Mouse (Mus musculus) heart, postnatal 4 days (tissue): Measurements from ENCODE around the gene Coro1c. TPM values are rescaled to one million over a fixed set of nuclear protein-coding genes. Genes with fewer than 3 reads are reported as not detected.

Experiments used
- DNase-seq: peaks from one replicate; pipeline ENCODE4 v3.0.0; 2021
- total RNA-seq, 2 experiments: library from RNA; stranded (reverse); gene quantifications; 2 replicates each; pipeline ENCODE4 v1.2.3; 2021

Coro1c gene
- total RNA-seq, 2 experiments from 2014 or later: 92.4 to 108 TPM

- DNase-seq: no peak
Observed at GRCm38 (mm10) chr5:113883384-113883771, 25.2 kb downstream of the Coro1c start.

- DNase-seq: peak; percentile 61
Observed at GRCm38 (mm10) chr5:113882566-113883383, 25.8 kb downstream of the Coro1c start.

GRCm38 (mm10) chr5:113881136-113881535, 27.4 kb downstream of the Coro1c start:
- DNase-seq: no peak

- no peak for DNase-seq
Observed at GRCm38 (mm10) chr5:113878943-113879617, 29.5 kb downstream of the Coro1c start.

DNA sequence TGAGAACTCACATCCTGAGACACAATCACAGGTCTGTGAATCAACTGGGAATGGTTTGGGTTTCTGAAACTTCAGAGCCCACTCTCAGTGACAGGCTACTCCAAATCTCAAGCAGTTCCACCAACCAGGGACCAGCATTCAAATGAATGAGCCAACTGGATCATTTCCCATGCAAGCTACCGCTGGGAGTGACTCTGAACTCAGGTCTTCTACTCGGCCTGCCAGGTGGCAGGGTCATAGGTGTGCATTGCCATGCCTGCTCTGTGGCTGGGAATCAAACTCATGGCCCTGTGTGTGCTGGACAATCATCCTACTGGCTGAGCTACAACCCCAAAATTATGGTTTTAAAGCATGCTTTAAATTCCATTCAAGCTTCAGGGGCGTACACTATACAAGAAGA, 31.0 kb downstream of the Coro1c start:
- DNase-seq: no peak

DNA sequence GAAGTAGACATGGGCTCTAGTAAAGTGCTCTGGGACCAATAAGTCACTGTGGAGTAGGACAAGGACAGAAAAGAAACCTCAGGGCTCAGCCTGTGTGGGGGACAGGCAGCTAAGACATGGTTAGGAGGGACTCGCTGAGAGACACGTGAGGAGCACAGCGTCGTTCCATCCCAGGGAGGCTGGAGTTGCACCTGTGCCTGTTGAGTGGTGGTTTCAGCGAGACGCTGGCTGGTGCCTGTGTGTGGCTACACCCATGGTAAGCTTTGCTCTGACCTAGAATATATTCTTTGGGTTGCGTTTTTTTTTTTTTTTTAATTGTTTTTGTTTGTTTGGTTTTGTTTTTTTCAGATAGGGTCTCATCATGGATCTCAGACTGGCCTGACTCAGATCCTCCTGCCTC, 32.4 kb downstream of the Coro1c start:
- DNase-seq: no peak

DNA sequence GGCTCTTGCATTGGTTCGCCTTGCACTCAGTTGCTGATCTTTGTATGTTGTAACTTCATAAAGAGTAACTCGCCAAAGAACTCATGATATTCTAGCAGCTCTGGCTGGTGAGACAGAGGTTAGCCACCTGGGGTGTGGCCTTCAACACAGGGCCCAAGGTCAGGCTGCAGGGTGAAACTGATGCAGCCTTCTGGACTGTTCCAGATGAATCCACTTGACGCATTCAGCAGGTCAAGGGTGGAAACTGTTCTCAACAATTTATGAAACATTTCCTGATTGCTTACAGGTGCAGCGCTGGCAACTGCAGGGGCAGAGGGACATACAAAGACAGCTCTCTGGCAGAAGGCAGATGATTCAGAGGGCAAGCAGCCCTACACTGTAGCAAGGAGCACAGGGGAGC, 32.9 kb downstream of the Coro1c start:
- no peak for DNase-seq

DNA sequence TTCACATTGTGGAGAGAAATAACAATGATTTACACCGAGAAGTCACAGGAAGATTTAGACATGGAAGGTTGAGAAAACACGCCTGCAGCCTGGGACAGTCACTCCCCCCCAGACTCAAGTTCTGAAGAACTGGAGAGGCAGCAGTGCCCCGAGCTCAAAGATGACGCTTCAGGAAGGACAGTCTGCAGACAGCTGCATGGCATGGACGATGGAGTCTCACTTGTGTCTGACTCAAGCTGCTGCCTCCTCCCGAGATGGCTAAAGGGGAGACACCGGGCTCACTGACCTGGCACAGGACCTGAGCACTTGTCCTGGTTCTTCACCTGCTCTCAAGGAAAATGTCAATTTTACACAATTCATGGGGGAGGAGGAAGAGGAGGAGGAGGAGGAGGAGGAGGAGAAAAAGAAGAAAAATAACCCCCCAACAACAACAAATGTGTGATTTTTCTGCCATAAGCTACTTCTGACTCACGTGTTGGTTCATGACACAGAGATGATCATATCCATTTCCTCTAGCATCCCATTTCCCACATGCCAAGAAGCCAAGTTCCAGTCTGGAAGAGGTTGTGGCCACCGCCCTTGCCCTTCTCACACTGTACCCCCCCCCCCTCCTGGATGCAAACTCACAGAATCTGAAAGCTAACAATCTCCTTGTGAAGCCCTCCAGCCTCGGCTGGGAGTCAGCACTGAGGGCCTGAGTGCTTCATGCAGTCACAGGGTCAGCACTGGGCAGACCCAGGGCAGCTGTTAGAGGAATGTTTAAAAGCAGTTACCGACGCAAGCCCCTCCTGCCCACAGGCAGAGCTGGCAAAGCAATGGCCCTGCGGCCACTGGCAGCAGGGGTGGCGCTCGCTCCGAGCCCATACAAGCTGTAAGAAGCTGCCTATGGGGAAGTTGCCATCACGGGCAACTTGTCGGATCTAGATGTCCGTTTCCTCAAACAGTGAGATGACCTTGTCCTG, 34.2 kb downstream of the Coro1c start:
- DNase-seq: no peak

DNA sequence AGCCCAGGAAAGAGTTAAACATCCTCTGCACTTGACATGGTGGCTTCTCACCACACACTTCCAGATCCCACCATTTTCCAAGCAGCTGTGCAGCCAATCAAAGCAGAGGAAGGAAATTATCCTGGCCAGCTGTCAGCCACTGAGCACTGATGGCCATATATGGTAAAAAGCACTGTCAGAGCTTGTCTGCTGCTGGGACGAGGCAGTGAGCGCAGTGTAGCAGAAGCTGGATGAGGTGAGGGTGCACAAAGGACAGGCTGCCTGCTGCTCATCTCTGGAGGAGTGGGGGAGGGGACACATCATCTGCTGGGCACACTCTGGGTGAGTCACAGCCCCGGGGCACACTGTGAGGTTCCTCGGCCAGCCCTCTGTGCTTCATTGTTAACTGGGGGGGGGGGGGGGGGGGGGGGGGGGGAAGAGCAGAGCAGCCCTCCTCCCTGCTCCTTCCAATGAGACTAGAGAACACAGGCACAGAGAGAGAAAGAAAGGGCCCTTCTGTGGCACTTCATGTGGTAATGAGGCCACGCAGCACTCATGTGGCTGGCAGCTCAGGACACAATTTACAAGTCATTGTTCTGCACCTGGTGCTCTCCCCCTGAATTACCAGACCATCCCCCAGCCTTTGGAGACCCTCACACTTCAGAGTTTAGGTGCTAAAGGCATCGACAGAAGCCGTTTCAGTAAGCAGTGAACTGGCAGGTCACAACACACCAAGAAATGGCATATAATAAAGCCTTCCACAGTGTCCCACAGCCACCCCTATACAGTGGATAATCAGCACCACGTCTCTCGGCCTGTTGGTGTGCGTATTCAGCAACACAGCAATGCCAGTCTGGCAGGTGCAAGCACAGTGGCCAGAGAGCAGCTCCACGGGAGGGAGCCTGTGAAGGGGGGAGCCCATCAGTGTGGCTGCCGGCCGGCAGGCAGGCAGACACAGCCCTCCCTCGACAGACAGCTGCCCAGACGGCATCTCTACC, 35.3 kb downstream of the Coro1c start:
- peak; percentile 82 for DNase-seq

GRCm38 (mm10) chr5:113871903-113872548, 36.5 kb downstream of the Coro1c start:
- no peak for DNase-seq

- no peak for DNase-seq
Observed at GRCm38 (mm10) chr5:113870393-113871040, 38.0 kb downstream of the Coro1c start.

DNA sequence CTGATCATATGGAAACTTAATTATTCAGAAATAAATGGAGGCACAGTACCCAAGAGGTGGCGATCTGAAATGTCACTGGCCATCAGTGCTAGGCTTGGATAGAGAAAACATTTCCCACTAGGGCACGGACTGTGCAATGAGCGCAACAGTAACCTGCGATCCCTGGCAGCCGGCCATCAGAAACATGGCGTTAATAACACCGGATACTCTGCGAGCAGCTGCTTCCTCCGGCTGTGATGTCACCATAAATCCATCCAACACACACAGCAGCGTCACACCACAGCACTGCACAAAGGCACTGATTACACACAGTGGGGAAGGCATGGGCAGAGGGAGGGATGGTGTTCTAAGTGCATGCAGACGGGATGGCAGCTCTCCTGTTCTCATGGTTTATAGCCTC, 39.4 kb downstream of the Coro1c start:
- DNase-seq: peak; percentile 88

DNA sequence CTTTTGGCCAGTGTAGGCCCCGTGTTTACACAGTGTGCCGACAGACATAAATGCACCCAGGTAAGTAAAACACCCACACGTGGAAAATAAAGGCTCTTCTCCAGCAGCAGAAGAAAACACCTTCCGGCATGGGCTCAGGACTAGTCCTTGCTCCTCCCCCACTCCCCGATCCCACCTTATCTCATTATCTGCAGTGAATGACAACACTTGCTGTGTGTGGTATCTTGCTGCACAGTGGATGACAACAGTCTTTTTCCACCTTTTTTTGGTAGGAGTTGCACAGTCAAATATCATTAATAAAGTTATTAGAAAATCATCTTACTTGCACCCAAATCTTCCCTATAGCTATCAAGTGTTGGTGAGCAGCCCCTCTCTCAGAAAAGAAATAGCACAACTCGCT, 43.6 kb downstream of the Coro1c start:
- no peak for DNase-seq

GRCm38 (mm10) chr5:113863994-113864393, 44.6 kb downstream of the Coro1c start:
- DNase-seq: no peak

GRCm38 (mm10) chr5:113862418-113862817, 46.1 kb downstream of the Coro1c start:
- no peak for DNase-seq

- DNase-seq: peak; percentile 61
Observed at GRCm38 (mm10) chr5:113861294-113861693, 47.3 kb downstream of the Coro1c start.

- DNase-seq: peak; percentile 68
Observed at GRCm38 (mm10) chr5:113858971-113859370, 49.6 kb downstream of the Coro1c start.

DNA sequence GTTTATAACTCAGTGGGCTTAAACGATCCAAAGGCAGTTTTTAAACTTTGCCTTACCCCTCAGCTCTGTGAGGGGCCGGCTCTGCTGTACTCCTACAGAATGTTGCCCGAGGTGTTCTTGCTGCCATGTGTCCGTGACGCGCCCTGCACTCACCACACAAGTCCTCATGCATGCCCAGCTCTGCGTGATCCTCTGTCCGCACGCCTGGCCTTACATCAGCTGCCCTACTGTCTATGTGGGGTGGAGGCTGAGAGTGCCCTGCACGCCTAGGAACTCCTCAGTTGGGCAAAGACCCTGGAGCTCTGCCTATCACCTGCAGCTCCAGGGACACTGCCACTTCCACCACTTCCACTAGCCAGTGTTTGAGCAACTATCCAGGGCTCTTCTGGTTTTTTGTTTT, 50.0 kb downstream of the Coro1c start:
- peak; percentile 32 for DNase-seq

- DNase-seq: peak; percentile 45
Observed at GRCm38 (mm10) chr5:113857631-113858030, 50.9 kb downstream of the Coro1c start.

DNA sequence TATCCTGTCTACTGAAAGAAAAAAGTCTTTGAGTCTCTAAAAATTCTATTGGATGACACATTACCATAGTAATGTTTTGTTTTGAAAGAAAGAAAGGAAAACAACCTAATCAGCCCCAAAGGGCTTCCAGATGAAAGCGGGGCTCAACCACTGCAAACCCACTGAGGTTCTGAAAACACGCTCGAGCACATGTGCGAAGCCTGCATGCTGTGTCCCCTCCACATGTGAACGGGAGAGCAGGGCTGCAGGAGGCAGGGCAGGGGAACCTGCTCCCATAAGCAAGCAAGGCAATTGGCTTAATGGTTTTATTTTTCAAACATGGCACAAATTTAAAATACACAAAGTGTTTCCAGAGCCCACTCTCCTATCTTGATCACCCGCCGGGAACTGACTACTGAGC, 51.9 kb downstream of the Coro1c start:
- no peak for DNase-seq
